Mouse (Mus musculus) neural tube, embryonic 14.5 days (tissue): ENCODE results near the gene 1700013F07Rik. TPM values are rescaled to one million over a fixed set of nuclear protein-coding genes. Genes with fewer than 3 reads are reported as not detected.
"Not testable (repeated sequence)": the region's sequence is repeated elsewhere in the genome, so short reads cannot be mapped to it uniquely, and the experiment has no call there.

Source experiments
- ATAC-seq: fragments of 200-750 bp; cut with Nextera tagmentation; 2 replicates; pipeline ENCODE4 v1.8.0; 2017; ENCODE audit warnings: low read depth, mild to moderate bottlenecking, moderate TSS enrichment, moderate library complexity
- H3K27ac ChIP-seq: fragments of 300-500 bp; sonication (generic); 2 replicates; pipeline ENCODE4 v1.5.1; 2014; ENCODE audit warnings: low read depth, mild to moderate bottlenecking, control low read depth, low read length, moderate library complexity, mixed read lengths
- H3K27me3 ChIP-seq: fragments of 300-500 bp; sonication (generic); 2 replicates; pipeline ENCODE4 v1.6.1; 2014; ENCODE audit warnings: low read length; ENCODE audit not compliant: control insufficient read depth, insufficient read depth
- H3K36me3 ChIP-seq: fragments of 300-500 bp; sonication (generic); 2 replicates; pipeline ENCODE4 v1.6.1; 2014; ENCODE audit warnings: low read length, mixed read lengths; ENCODE audit not compliant: control insufficient read depth, insufficient read depth
- H3K4me1 ChIP-seq: fragments of 300-500 bp; sonication (generic); 2 replicates; pipeline ENCODE4 v1.6.1; 2014; ENCODE audit warnings: low read length; ENCODE audit not compliant: control insufficient read depth, insufficient read depth
- H3K4me2 ChIP-seq: fragments of 300-500 bp; sonication (generic); 2 replicates; pipeline ENCODE4 v1.6.1; 2014; ENCODE audit warnings: mild to moderate bottlenecking, low read depth, low read length, control low read depth
- H3K4me3 ChIP-seq: fragments of 300-500 bp; sonication (generic); 2 replicates; pipeline ENCODE4 v1.5.1; 2014; ENCODE audit warnings: low read depth, low read length, control low read depth, mixed read lengths
- H3K9ac ChIP-seq: fragments of 300-500 bp; sonication (generic); replicated peaks from 2 replicates; pipeline ENCODE4 v1.6.1; 2014; ENCODE audit warnings: low read depth, mild to moderate bottlenecking, control low read depth, low read length, mixed read lengths
- H3K9me3 ChIP-seq: fragments of 300-500 bp; sonication (generic); 2 replicates; pipeline ENCODE4 v1.6.1; 2016; ENCODE audit warnings: low read length; ENCODE audit not compliant: control insufficient read depth
- WGBS: fragments of 180-500 bp; shearing (Covaris S2); extraction: QIAGEN DNeasy Blood & Tissue Kit; methylation state at CpG from one replicate; pipeline ENCODE4 v1.1.7; 2014; 5-methylcytosine and 5-hydroxymethylcytosine counted together
- polyA plus RNA-seq: library from polyadenylated mRNA; unstranded; fragments of >200 nt; fragmentation: Nextera tagmentation; extraction: Ambion mirVana; gene quantifications from 2 replicates; pipeline ENCODE4 v1.2.1, GENCODE M21; 2014

1700013F07Rik gene
- 1.8 TPM in 1 of 2 replicates, not detected in the other for polyA plus RNA-seq

DNA sequence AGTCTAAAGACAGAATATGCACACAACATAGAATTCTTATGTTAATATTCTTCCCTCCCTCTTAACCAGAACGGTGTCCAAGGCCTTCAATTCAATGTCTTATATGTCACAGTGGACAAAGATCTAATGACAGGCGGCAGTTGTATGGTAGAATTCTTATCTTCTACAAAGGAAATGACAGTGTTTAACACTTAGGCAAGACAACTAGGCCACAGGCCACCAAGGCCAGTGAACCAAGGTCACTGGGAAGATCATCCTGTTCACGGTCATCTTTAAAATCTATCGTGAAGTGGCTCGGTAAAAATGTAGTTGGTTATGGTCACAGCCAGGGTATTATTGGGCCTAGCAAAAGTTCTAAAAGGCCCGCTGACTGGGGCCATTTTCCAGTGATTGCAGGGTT is at the start of gene 1700013F07Rik:
TSS of gene 1700013F07Rik (plus strand) at position 200 of the 400 bp plus-strand sequence.
- H3K9ac ChIP-seq = no peak within 1 kb of the TSS
- H3K4me2 ChIP-seq = no peak within 1 kb of the TSS
- H3K4me3 ChIP-seq = no peak within 1 kb of the TSS
- 93% methylated on average over 6 of the region's 6 CpGs for WGBS
- no peak within 1 kb of the TSS for H3K27ac ChIP-seq
- H3K27me3 ChIP-seq = no peaks in the 10 kb centered on the region
- ATAC-seq = no peak
- no peaks in the 10 kb centered on the region for H3K36me3 ChIP-seq
- no peaks in the 10 kb centered on the region for H3K4me1 ChIP-seq
- no peaks in the 10 kb centered on the region for H3K9me3 ChIP-seq

DNA sequence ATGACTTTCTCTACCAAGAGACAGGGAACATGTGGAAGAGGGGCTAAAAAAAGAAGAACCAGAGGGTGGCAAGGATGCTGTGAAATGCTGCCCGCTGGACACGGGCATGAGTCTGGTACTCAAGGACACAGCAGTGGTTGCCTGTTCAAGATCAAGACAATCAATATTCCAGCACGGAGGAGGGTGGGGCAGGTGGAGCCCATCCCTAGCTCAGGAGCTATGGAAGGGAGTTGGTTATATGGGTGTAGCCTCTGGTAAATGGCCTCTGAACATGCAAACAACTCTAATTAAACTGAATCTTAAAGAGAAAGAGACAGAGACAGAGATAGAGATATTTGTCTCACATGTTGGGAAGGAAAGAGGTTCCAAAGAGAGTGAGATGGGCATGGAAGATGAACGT is 49.2 kb upstream of the 1700013F07Rik start:
- Histone ChIP-seq H3K4me3 (no peak overlapping the region), H3K4me2 (no peak overlapping the region), H3K36me3 (no peaks in the 10 kb centered on the region), H3K27me3 (no peaks in the 10 kb centered on the region), H3K27ac (no peak overlapping the region), H3K9ac (no peak overlapping the region), H3K4me1 (no peaks in the 10 kb centered on the region), H3K9me3 (no peaks in the 10 kb centered on the region)
- WGBS = 91% methylated on average over 4 of the region's 4 CpGs
- ATAC-seq = no peak

DNA sequence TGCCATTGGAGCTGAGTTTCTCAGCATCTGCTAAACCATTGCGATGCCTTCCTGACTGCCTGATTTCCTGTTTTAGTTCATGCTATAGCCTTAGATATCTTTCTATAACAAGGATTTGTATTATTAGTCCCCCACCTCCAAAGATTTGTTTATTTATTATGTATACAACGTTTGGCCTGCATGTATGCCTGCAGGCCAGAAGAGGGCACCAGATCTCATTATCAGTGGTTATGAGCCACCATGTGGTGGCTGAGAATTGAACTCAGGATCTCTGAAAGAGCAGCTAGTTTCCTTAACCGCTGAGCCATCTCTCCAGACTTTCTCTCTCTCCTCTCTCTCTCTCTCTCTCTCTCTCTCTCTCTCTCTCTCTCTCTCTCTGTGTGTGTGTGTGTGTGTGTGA is 44.0 kb upstream of the 1700013F07Rik start:
- Histone ChIP-seq H3K27ac (no peak overlapping the region), H3K36me3 (no peaks in the 10 kb centered on the region), H3K4me1 (no peaks in the 10 kb centered on the region; the same call in 1 of the 2 replicates), H3K4me2 (no peak overlapping the region), H3K27me3 (no peaks in the 10 kb centered on the region), H3K9me3 (no peaks in the 10 kb centered on the region), H3K4me3 (no peak overlapping the region), H3K9ac (no peak overlapping the region)
- ATAC-seq = no peak
- 46% methylated on average over 3 of the region's 3 CpGs for WGBS

DNA sequence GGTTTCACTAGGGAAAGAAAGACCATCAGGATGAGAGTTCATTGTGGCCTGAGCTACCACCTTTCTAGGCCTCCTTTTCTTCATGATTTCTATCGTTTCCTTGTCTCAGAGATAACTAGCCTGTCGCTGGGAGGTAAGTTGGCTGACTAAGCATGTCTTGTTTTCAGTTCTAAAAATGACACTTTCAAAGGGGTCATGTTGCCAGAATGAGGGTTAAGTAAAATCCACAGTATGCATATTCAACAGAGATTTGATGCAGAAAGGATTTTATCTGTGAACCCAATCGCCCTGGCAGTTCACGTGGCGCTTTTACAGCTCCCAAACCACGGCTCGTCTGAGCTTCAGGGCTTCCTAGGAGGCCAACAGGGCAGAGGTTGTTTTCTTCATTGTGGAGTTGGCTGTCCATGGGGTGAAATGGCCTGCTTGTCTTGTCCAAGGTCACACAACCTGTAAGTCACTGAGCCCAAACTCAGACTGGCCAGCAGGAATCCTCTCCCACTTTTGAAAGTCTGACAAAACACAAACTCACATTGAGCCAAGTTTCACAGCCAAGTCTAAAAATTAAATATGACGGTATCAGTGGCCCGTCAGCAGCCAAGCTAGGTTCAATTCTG is 39.0 kb upstream of the 1700013F07Rik start:
- 60% methylated on average over 9 of the region's 9 CpGs for WGBS
- Histone ChIP-seq H3K4me3 (no peak overlapping the region), H3K9me3 (no peaks in the 10 kb centered on the region), H3K9ac (no peak overlapping the region), H3K4me2 (no peak overlapping the region), H3K27me3 (no peaks in the 10 kb centered on the region), H3K27ac (no peak overlapping the region), H3K36me3 (no peaks in the 10 kb centered on the region), H3K4me1 (peaks cover 8% of the 10 kb centered on the region; the same call in 1 of the 2 replicates)
- no peak for ATAC-seq

DNA sequence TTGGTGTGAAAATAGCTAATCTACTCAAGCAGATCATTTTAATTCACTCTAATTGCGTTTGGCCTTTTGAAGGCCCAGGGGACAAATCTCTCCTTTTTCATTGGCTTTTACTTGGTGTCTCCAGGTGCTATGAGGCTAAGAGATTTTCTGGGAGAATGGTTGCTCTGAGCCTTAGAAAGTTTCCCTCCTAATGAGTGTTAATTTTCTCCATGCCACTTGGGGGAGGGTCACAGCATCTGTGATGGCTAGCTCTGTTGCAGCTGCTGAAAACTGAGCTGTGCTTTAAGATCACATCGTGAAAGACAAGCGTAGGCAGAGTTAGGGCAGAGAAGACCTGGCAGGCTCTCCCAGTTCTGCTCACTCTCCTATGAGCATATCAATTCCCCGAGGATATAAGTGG is 38.5 kb upstream of the 1700013F07Rik start:
- ATAC-seq = 0 out of 2 replicates have a peak, but pooled peaks have one; percentile 22
- H3K9ac ChIP-seq = no peak overlapping the region
- no peaks in the 10 kb centered on the region for H3K27me3 ChIP-seq
- H3K36me3 ChIP-seq = no peaks in the 10 kb centered on the region
- H3K9me3 ChIP-seq = no peaks in the 10 kb centered on the region
- H3K4me3 ChIP-seq = no peak overlapping the region
- H3K27ac ChIP-seq = no peak overlapping the region
- H3K4me1 ChIP-seq = peaks cover 8% of the 10 kb centered on the region; the same call in 1 of the 2 replicates
- WGBS = 31% methylated on average over 4 of the region's 4 CpGs
- no peak overlapping the region for H3K4me2 ChIP-seq

DNA sequence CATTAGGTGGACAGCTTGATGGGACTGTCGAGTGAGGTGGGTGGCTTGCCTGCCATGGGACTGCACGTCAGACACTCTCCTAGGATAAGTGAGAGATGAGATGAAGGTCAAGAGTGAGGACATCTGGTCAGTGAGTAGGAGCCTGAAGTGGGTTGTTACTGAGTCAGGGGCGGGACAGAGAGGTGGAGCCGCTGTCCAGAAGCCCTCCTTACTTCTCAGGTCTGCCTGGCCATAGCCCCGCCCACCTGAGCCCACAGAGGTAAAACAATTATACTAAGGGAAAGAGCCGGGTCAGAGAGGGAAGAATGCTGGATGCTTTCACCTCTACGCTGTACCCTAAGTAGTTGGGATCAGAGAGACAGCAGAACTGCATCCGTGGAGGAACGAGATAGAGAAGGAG is 36.3 kb upstream of the 1700013F07Rik start:
- H3K36me3 ChIP-seq = no peaks in the 10 kb centered on the region
- H3K4me2 ChIP-seq = no peak overlapping the region
- 35% methylated on average over 9 of the region's 9 CpGs for WGBS
- H3K27ac ChIP-seq = no peak overlapping the region
- H3K4me3 ChIP-seq = no peak overlapping the region
- ATAC-seq = no peak
- H3K9me3 ChIP-seq = no peaks in the 10 kb centered on the region
- H3K27me3 ChIP-seq = no peaks in the 10 kb centered on the region
- peaks cover 8% of the 10 kb centered on the region; the same call in 1 of the 2 replicates for H3K4me1 ChIP-seq
- no peak overlapping the region for H3K9ac ChIP-seq

DNA sequence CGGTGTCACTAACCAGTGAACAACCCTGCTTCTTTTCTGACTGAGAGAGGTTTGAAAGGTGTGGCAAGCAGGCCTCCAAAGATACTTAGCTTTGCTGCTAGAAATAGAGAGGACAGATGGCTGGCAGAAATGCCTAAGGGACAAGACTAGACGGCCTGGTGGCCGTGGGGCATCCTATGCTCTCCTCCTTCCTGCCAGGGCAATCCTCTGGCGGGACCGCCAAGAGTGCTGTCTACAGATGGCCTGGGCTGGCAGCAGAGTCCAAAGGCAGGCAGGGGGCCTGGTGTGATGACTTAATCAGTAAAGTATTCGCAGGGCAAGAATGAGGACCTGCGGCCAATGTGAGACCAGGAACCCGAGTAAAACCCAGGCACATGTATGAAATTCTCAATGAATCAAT is 34.1 kb upstream of the 1700013F07Rik start:
- 64% methylated on average over 8 of the region's 8 CpGs for WGBS
- Histone ChIP-seq H3K4me2 (no peak overlapping the region), H3K27ac (no peak overlapping the region), H3K9me3 (no peaks in the 10 kb centered on the region), H3K4me3 (no peak overlapping the region), H3K9ac (no peak overlapping the region), H3K4me1 (peaks cover 8% of the 10 kb centered on the region; the same call in 1 of the 2 replicates), H3K36me3 (no peaks in the 10 kb centered on the region), H3K27me3 (no peaks in the 10 kb centered on the region)
- no peak for ATAC-seq

DNA sequence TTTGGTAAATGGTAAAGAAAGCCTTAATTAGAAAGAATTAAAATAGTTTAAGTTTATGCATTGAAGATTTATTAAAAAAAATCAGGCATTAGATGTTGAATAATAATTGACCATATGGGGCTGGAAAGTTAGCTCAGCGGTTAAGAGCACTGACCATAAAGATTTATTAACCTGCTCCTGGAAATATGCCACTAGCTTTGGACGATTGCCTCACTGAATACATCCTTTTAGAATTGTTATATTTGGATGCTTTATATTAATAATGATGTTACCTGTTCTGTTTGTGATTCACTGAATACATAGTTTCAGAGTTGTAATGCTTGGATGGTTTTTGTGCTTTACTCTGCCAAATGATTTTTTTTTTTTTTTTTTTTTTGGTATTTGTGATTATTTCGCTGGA is 32.5 kb upstream of the 1700013F07Rik start:
- not testable (repeated sequence) for H3K4me2 ChIP-seq, H3K9ac ChIP-seq, ATAC-seq, H3K27ac ChIP-seq, H3K9me3 ChIP-seq, H3K27me3 ChIP-seq, H3K4me3 ChIP-seq, H3K4me1 ChIP-seq, H3K36me3 ChIP-seq
- WGBS = 61% methylated on average over 3 of the region's 3 CpGs

DNA sequence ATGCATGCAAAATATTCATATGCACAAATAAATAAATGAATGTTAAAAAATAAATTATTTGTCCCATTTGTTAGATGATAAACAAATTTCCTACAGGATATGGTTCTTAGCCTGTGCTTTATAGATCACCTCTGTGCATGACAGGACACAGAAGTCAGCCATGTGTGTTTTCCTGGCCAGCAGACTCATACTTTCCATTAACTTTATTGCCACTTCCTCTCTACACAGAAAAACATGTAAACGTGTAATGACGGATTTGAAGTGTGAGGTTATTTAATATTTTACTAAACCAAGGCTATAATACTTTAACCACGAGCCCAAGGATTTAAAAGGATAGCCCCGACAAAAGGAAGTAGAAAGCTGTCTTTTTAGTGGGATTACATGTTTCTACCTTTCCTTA is 30.0 kb upstream of the 1700013F07Rik start:
- Histone ChIP-seq H3K4me3 (no peak overlapping the region), H3K4me2 (no peak overlapping the region), H3K27me3 (no peaks in the 10 kb centered on the region), H3K4me1 (no peaks in the 10 kb centered on the region), H3K36me3 (no peaks in the 10 kb centered on the region), H3K9ac (no peak overlapping the region), H3K9me3 (no peaks in the 10 kb centered on the region), H3K27ac (no peak overlapping the region)
- no peak for ATAC-seq
- 87% methylated on average over 4 of the region's 4 CpGs for WGBS
